Comparison of ENCODE assay signal across 15 mouse cellular contexts in genomic region chr1:106688161-106688516, GRCm38 (mm10). TPM values are rescaled to one million over a fixed set of nuclear protein-coding genes. Genes with fewer than 3 reads are reported as not detected.
DNase-seq lines count a peak whose midpoint lies in the region; ATAC-seq and TF ChIP-seq lines count a peak whose summit lies in the region.
"Had no signal": no experiment of that assay in that cellular context is flagged by ENCODE, and none has a peak within 500 bp of the region (broad histone marks: within the 10 kb centered on the region; RNA-seq: fewer than 3 reads in every experiment).

No protein-coding gene starts in this region.

- peaks cover 11% of the 10 kb centered on the region for H3K4me1 ChIP-seq in heart, embryonic 11.5 days (ENCODE audit: control insufficient read depth, insufficient read depth, low read length)
- H3K4me1 ChIP-seq in kidney, postnatal 0 days (replicated peaks; ENCODE audit: insufficient read depth, low read length): peaks cover 16% of the 10 kb centered on the region
- H3K4me1 ChIP-seq in cortical plate, adult 2 months (ENCODE audit: control insufficient read depth, insufficient read depth, low read length): no peaks in the 10 kb centered on the region; the same call in 1 of the 2 replicates
- H3K4me1 ChIP-seq: limb, embryonic 10.5 days; liver, embryonic 15.5 days had no signal

- no peaks in the 10 kb centered on the region for H3K36me3 ChIP-seq in heart, embryonic 11.5 days (ENCODE audit: control insufficient read depth, insufficient read depth, low read length)
- H3K36me3 ChIP-seq in kidney, postnatal 0 days (ENCODE audit: insufficient read depth, low read length): no peaks in the 10 kb centered on the region
- H3K36me3 ChIP-seq: limb, embryonic 10.5 days; liver, embryonic 15.5 days had no signal

- WGBS in heart, embryonic 11.5 days (ENCODE audit: insufficient replicate concordance): 38% methylated on average over 5 of the region's 5 CpGs
- WGBS in kidney, postnatal 0 days: 31% methylated on average over 5 of the region's 5 CpGs

- intact Hi-C loops in heart, postnatal 14 days (cut with DNase I): no loop called here

- no peak for DNase-seq in heart, postnatal 14 days
- DNase-seq in kidney, postnatal 0 days (ENCODE audit: low spot score): no peak
- DNase-seq in kidney, adult 9 months: no peak
- DNase-seq in thymus, postnatal 10 days (ENCODE audit: low spot score in 2 of 2): peak; percentile 52 to 53
- no peak for DNase-seq in retina, embryonic 14.5 days (ENCODE audit: low spot score)
- no peak for DNase-seq in embryo, embryonic 9.5 days (ENCODE audit: extremely low spot score)
- DNase-seq: adrenal gland, postnatal 36 days; cerebellum, adult 18-20 months; spleen, adult 18-20 months had no signal

- no peak for TF ChIP-seq CTCF in kidney, postnatal 0 days (IDR thresholded peaks at IDR 0.05; ENCODE audit: low read depth)
- no peak for TF ChIP-seq CTCF in cortical plate, adult 2 months (IDR thresholded peaks at IDR 0.05; ENCODE audit: extremely low read depth, insufficient read depth, low read length)

- H3K27me3 ChIP-seq in heart, embryonic 11.5 days (ENCODE audit: control insufficient read depth, insufficient read depth, low read length): no peaks in the 10 kb centered on the region
- H3K27me3 ChIP-seq in kidney, postnatal 0 days (ENCODE audit: insufficient read depth, low read length): no peaks in the 10 kb centered on the region
- H3K27me3 ChIP-seq: liver, embryonic 15.5 days; Patski had no signal

- no peak overlapping the region for H3K4me3 ChIP-seq in heart, embryonic 11.5 days (ENCODE audit: low read depth, low read length)
- H3K4me3 ChIP-seq in kidney, postnatal 0 days (replicated peaks; ENCODE audit: low read depth, low read length): no peak overlapping the region
- 0 out of 2 replicates have a peak overlapping the region, but pooled peaks have one; percentile 4 for H3K4me3 ChIP-seq in cortical plate, adult 2 months (ENCODE audit: insufficient read depth, low read length)
- H3K4me3 ChIP-seq: limb, embryonic 10.5 days; liver, embryonic 15.5 days; myocyte had no signal

- no peak overlapping the region for H3K27ac ChIP-seq in heart, embryonic 11.5 days (ENCODE audit: low read depth, low read length)
- H3K27ac ChIP-seq in kidney, postnatal 0 days: peak overlapping the region; percentile 85
- H3K27ac ChIP-seq in cortical plate, adult 2 months (ENCODE audit: insufficient read depth, low read length): no peak overlapping the region
- H3K27ac ChIP-seq: limb, embryonic 10.5 days; liver, embryonic 15.5 days had no signal

- no peaks in the 10 kb centered on the region for H3K9me3 ChIP-seq in heart, embryonic 11.5 days (replicated peaks; ENCODE audit: control insufficient read depth, low read length)
- no peaks in the 10 kb centered on the region for H3K9me3 ChIP-seq in kidney, postnatal 0 days (replicated peaks; ENCODE audit: low read length)
- H3K9me3 ChIP-seq: limb, embryonic 10.5 days; liver, embryonic 15.5 days had no signal

- H3K9ac ChIP-seq in heart, embryonic 11.5 days (ENCODE audit: low read depth, low read length): no peak overlapping the region
- no peak overlapping the region for H3K9ac ChIP-seq in kidney, postnatal 0 days (ENCODE audit: low read depth, low read length)
- H3K9ac ChIP-seq: liver, embryonic 15.5 days had no signal

- H3K4me2 ChIP-seq in heart, embryonic 11.5 days: peak overlapping the region; percentile 31
- H3K4me2 ChIP-seq in kidney, postnatal 0 days (ENCODE audit: low read length): peak overlapping the region; percentile 37
- H3K4me2 ChIP-seq: liver, embryonic 15.5 days had no signal

- TF ChIP-seq POLR2A in cortical plate, adult 2 months (IDR thresholded peaks at IDR 0.05; ENCODE audit: extremely low read depth, insufficient read depth, low read length): no peak

- no peak for ATAC-seq in heart, embryonic 11.5 days (replicated peaks; ENCODE audit: insufficient number of reproducible peaks, low FRiP score, low TSS enrichment)
- ATAC-seq in kidney, postnatal 0 days (replicated peaks; ENCODE audit: low FRiP score, low read depth): no peak
- ATAC-seq: Patski had no signal

RNA-seq across cellular contexts. Expression of gene Bcl2, which starts 25.9 kb away (rescaled TPM):
- polyA plus RNA-seq in heart, embryonic 11.5 days (2014; fragmentation: Nextera tagmentation; extraction: Ambion mirVana): 7.3 and 7.9 TPM in 2 replicates
- 1 to 10 TPM; 5.6 to 7.0 TPM for total RNA-seq in heart, postnatal 14 days (2021)
- polyA plus RNA-seq in kidney, postnatal 0 days (2015; fragmentation: Nextera tagmentation; extraction: Ambion mirVana): 11.7 and 13.4 TPM in 2 replicates
- 4.5 and 4.7 TPM in 2 replicates for polyA plus RNA-seq in cortical plate, adult 2 months (2012; rRNA removed)

Comparison
In these comparisons a context has a peak if more than half of its experiments do, and no peak if none do; other contexts are left out.
1. DNase-seq: peak in thymus, postnatal 10 days (2 of 2); none in heart, postnatal 14 days (0 of 2), kidney, postnatal 0 days (single experiment), kidney, adult 9 months (single experiment), retina, embryonic 14.5 days (single experiment) and embryo, embryonic 9.5 days (single experiment).